Mouse (Mus musculus) intestine, embryonic 16.5 days (tissue): Measurements from ENCODE around the gene Zfp568. TPM values are rescaled to one million over a fixed set of nuclear protein-coding genes. Genes with fewer than 3 reads are reported as not detected.

Experiments
- ATAC-seq: fragments of 200-750 bp; cut with Nextera tagmentation; 2 replicates; pipeline ENCODE4 v1.8.0; 2017; ENCODE audit warnings: moderate TSS enrichment, moderate library complexity
- H3K27ac ChIP-seq: fragments of 300-500 bp; sonication (generic); 2 replicates; pipeline ENCODE4 v1.5.1; 2014; ENCODE audit warnings: mild to moderate bottlenecking, low read length
- H3K27me3 ChIP-seq: fragments of 300-500 bp; sonication (generic); replicated peaks from 2 replicates; pipeline ENCODE4 v1.6.1; 2014; ENCODE audit warnings: low read length, control low read depth, mixed read lengths; ENCODE audit not compliant: control insufficient read depth, insufficient read depth
- H3K36me3 ChIP-seq: fragments of 300-500 bp; sonication (generic); 2 replicates; pipeline ENCODE4 v1.6.1; 2014; ENCODE audit warnings: low read length, control low read depth; ENCODE audit not compliant: control insufficient read depth, insufficient read depth
- H3K4me1 ChIP-seq: fragments of 300-500 bp; sonication (generic); 2 replicates; pipeline ENCODE4 v1.6.1; 2014; ENCODE audit warnings: low read length, control low read depth, mixed read lengths; ENCODE audit not compliant: control insufficient read depth, insufficient read depth
- H3K4me2 ChIP-seq: fragments of 300-500 bp; sonication (generic); 2 replicates; pipeline ENCODE4 v1.6.1; 2014; ENCODE audit warnings: low read depth, low read length, control low read depth
- H3K4me3 ChIP-seq: fragments of 300-500 bp; sonication (generic); 2 replicates; pipeline ENCODE4 v1.5.1; 2014; ENCODE audit warnings: mild to moderate bottlenecking, low read length
- H3K9ac ChIP-seq: fragments of 300-500 bp; sonication (generic); 2 replicates; pipeline ENCODE4 v1.6.1; 2014; ENCODE audit warnings: low read depth, low read length
- H3K9me3 ChIP-seq: fragments of 300-500 bp; sonication (generic); 2 replicates; pipeline ENCODE4 v1.6.1; 2016; ENCODE audit warnings: low read length, control low read depth; ENCODE audit not compliant: control insufficient read depth
- WGBS: fragments of 180-500 bp; shearing (Covaris S2); extraction: QIAGEN DNeasy Blood & Tissue Kit; methylation state at CpG from one replicate; pipeline ENCODE4 v1.1.7; 2014; 5-methylcytosine and 5-hydroxymethylcytosine counted together
- polyA plus RNA-seq: library from polyadenylated mRNA; unstranded; fragments of >200 nt; fragmentation: Nextera tagmentation; extraction: Ambion mirVana; gene quantifications from 2 replicates; pipeline ENCODE4 v1.2.1, GENCODE M21; 2015

The Zfp568 gene
- polyA plus RNA-seq, 1 experiment from 2014 or later = 9.1 TPM

DNA sequence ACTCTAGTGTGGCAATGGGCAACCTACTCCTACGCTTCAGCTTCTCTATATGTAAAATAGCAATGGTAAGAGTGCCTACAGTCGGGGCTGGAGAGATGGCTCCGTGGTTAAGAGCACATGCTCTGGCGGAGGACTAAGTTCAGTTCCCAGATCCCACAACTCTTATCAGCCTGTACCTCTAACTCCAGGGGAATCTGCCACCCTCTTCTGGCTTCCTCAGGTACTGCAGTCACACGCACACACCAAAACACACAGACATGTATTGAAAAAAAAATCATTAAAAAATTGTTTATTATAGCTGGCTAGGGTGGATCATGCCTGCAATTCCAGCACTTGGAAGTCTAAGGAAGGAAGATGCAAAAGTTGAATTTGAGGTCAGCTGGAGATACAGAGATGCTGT lies 78.7 kb downstream of the Zfp568 start:
- Histone ChIP-seq H3K4me2 (no peak overlapping the region), H3K4me1 (no peaks in the 10 kb centered on the region), H3K9ac (no peak overlapping the region), H3K4me3 (no peak overlapping the region), H3K27ac (no peak overlapping the region), H3K36me3 (no peaks in the 10 kb centered on the region), H3K27me3 (no peaks in the 10 kb centered on the region), H3K9me3 (no peaks in the 10 kb centered on the region)
- 90% methylated on average over 5 of the region's 5 CpGs for WGBS
- no peak for ATAC-seq

- H3K36me3 ChIP-seq = no peaks in the 10 kb centered on the region
- H3K4me3 ChIP-seq = no peak overlapping the region
- H3K27ac ChIP-seq = no peak overlapping the region
- no peaks in the 10 kb centered on the region for H3K27me3 ChIP-seq
- 79% methylated on average over 5 of the region's 5 CpGs for WGBS
- ATAC-seq = no peak
- no peaks in the 10 kb centered on the region for H3K9me3 ChIP-seq
- no peak overlapping the region for H3K9ac ChIP-seq
- H3K4me2 ChIP-seq = no peak overlapping the region
- H3K4me1 ChIP-seq = no peaks in the 10 kb centered on the region
Observed at GRCm38 (mm10) chr7:30064622-30065021, 80.9 kb downstream of the Zfp568 start.

DNA sequence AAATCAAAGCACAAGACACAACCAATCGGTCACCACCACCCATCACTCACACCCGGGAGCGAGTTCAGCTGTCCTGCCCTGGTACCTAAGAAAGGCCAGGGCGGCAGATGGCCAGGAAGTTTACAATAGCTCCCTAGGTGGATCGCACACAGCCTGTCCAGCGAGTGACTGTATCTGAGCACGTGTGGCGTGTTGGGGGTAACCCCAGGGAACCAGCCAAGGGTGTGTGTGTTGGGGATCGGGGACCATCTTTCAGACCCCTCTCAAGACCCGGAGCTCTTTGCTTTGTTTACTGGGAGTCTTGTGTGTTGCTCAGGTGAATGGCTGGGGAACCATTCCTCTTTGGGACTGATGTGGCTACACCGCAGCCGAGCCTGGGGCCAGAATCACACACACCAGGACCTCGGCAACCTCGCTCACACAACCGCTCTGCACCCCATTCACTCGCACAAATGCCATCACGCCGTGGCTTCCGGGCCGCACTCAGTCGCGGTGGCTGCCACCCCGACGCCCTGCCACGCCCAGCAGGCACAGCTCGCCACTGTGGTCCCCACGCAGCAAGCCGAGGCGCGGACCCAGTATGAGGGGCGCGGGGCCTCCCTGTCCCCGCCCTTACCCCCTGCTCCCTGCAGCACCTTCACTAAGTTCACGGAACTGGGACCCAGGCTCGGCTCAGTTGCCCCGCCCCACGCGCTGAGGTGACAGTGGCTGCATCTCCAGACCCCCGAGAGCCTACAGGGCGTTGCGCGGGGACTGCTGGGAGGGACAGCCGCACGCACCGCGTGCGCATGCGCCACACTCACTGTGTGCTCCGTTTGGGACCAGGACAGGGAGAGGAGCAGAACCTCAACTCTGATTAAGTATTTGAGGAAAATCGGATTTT lies 88.6 kb downstream of the Zfp568 start, which contains the start of gene Zfp82:
Gene Zfp82 (minus strand): TSS at position 755 of the 883 bp plus-strand sequence.
- WGBS = under 1% methylated on average over 50 of the region's 50 CpGs
- peak within 1 kb of the TSS; percentile 95 for H3K4me2 ChIP-seq
- H3K27ac ChIP-seq = peak within 1 kb of the TSS; percentile 67
- no peaks in the 10 kb centered on the region for H3K27me3 ChIP-seq
- H3K36me3 ChIP-seq = no peaks in the 10 kb centered on the region
- H3K9ac ChIP-seq = peak within 1 kb of the TSS; percentile 84
- H3K4me3 ChIP-seq = peak within 1 kb of the TSS; percentile 86
- no peaks in the 10 kb centered on the region for H3K9me3 ChIP-seq
- ATAC-seq = peak; percentile 96
- H3K4me1 ChIP-seq = no peaks in the 10 kb centered on the region

Other genes with a start within 250 kb of the Zfp568 start
- 8.0 and 8.1 TPM in 2 replicates for gene Zfp84, start 215.4 kb upstream of the Zfp568 start, polyA plus RNA-seq
- gene Zfp30, start 200.0 kb upstream of the Zfp568 start, polyA plus RNA-seq = 2.8 and 3.7 TPM in 2 replicates
- gene Zfp790, start 167.8 kb upstream of the Zfp568 start, polyA plus RNA-seq = 10.0 and 11.1 TPM in 2 replicates
- gene Zfp940, start 130.3 kb upstream of the Zfp568 start, polyA plus RNA-seq = 2.7 and 3.2 TPM in 2 replicates
- gene Zfp420, start 124.0 kb upstream of the Zfp568 start, polyA plus RNA-seq = 4.2 and 4.3 TPM in 2 replicates
- gene Zfp27, start 77.4 kb upstream of the Zfp568 start, polyA plus RNA-seq = 6.6 and 7.1 TPM in 2 replicates
- 2.7 TPM in 2 replicates for gene Zfp383, start 75.7 kb upstream of the Zfp568 start, polyA plus RNA-seq
- gene Zfp74, start 29.9 kb upstream of the Zfp568 start, polyA plus RNA-seq = 5.4 and 6.4 TPM in 2 replicates
- 2.0 and 2.2 TPM in 2 replicates for gene Zfp14, start 67.4 kb downstream of the Zfp568 start, polyA plus RNA-seq
- 4.2 and 4.4 TPM in 2 replicates for gene Zfp82, start 88.9 kb downstream of the Zfp568 start, polyA plus RNA-seq
- gene Gm26920, start 106.5 kb downstream of the Zfp568 start, polyA plus RNA-seq = 0.62 TPM in 1 of 2 replicates, not detected in the other
- 4.3 and 5.3 TPM in 2 replicates for gene Zfp566, start 106.6 kb downstream of the Zfp568 start, polyA plus RNA-seq
- 60.8 and 61.0 TPM in 2 replicates for gene Zfp260, start 110.8 kb downstream of the Zfp568 start, polyA plus RNA-seq
- 5.0 and 6.6 TPM in 2 replicates for gene Zfp382, start 138.0 kb downstream of the Zfp568 start, polyA plus RNA-seq
- gene Zfp146, start 185.8 kb downstream of the Zfp568 start, polyA plus RNA-seq = 9.2 and 9.7 TPM in 2 replicates
- gene Cox7a1, start 200.2 kb downstream of the Zfp568 start, polyA plus RNA-seq = 41.5 and 50.1 TPM in 2 replicates
- 80.2 and 86.9 TPM in 2 replicates for gene Capns1, start 214.9 kb downstream of the Zfp568 start, polyA plus RNA-seq
- 99.2 and 103 TPM in 2 replicates for gene Polr2i, start 248.0 kb downstream of the Zfp568 start, polyA plus RNA-seq
- 139 and 142 TPM in 2 replicates for gene Tbcb, start 248.3 kb downstream of the Zfp568 start, polyA plus RNA-seq